Mouse (Mus musculus) spleen, adult 12 weeks (tissue): ENCODE data around the gene Cd81.

ENCODE experiments used
- DNase-seq: peaks from one replicate; pipeline ENCODE4 v3.0.0; 2022; ENCODE audit warnings: low spot score

Cd81 gene

DNA sequence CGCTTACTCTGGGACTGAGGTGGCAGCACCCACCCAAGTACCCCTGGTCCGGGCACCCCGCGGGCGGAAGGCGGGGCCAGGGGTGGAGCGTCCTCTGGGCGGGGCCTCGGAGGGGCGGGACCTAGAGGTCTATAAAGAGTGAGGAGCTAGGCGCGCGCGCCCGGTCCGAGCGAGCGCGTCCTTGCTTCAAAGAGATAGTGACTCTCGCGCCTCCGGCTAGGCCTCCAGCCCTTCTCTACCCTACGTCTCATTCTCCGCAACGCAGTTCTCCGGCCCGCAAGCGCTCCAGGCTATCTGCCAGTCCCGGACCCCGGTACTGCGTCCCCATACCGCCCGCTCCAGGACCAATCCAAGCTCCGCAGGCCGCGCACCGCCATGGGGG is at the start of gene Cd81:
TSS of gene Cd81 (plus strand) at position 114 of the 382 bp plus-strand sequence.
- DNase-seq: peak; percentile 79

DNA sequence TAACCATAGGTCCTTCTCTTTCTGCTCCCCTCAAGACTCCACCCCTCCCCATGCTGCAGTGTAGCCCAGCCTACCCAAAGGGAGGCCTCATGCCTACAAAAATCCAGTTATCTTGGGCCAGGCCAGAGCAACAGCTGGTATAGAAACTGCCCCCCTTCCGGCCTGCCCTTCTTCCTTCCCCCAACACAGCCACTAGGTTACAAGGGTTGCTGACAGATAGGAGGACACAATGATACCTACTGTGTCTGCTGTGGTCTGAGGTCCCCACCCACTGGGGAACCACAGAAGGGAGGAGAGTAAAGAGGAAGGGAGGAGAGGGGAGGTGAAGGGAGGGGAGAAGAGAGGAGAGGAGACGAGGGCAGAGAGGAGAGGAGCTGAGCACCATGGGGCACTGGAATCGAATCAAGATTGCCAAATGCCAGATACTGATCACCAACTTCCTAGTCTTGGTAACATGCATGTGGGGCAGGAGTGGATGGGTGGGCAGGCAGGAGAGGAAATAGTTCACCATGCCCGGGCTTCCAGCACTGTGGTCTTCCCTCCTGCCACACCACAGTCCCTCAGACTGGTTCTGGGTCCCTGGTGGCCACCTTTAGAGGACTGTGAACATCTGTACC is 47.7 kb upstream of the Cd81 start, which contains the start of gene Tspan32:
TSS of gene Tspan32 (plus strand) at position 320 of the 617 bp plus-strand sequence.
- DNase-seq: peak; percentile 56

DNA sequence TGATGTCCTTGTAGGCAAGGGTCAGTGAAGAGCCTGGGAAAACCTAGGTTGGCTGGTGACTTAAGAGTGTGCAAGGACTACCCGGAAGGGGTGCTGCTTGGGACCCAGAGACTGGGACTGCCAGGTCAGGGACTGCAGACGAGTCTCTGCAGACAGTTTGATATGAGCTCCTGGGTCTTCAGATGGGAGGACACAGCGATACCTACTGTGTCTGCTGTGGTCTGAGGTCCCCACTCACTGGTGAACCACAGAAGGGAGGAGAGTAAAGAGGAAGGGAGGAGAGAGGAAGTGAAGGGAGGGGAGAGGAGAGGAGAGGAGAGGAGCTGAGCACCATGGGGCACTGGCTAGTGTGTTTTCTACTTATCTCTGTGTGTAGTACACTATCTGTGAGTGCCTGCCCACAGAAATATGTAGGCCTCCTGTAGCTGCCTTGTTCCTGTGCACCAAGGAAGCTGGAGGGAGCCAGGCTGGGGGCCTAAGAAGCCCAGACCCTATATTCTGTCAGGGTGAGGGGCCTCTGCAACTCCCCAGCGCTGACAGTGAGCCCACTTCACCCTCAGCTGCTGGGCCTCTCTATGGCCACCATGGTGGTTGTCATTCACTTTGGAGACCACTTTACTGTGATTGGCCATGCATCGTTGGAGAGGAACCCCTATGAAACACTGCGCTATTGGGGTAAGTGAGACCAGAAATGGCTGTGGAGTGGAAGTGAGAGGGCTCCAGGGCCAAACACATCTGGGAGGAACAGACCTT is 47.0 kb upstream of the Cd81 start:
- DNase-seq: peak; percentile 51

DNA sequence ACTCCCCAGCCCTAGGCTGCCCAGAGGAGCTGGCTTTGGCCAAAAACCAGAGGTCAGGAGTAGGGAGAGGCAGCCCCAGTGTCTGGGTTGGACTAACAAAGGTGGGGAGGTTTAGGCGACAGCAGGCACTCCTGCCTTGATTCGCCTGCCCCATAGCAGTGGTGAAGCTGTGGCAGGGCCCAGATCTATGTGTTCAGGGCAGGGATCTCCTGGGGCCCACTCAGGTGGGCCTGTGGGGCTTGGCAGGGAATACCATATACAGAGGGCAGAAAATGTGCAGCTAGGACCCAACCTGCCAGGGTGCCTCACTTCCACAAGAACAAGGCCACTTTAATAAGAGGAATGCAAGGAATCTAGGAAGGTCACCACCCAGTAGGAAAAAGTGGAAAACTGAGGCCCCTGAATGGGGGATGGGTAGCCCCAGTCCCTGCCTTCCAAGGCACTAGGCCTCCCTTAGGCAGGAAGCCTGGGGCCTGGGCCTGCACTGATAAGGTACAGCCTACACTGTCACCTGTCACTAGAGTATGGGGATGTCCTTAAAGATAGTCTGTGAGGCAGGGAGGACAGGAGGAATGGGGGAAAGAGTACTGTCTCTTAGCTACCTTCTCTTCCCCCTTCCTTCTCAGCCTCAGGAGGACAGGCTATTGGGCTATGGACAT is 46.3 kb upstream of the Cd81 start:
- DNase-seq: peak; percentile 58

DNA sequence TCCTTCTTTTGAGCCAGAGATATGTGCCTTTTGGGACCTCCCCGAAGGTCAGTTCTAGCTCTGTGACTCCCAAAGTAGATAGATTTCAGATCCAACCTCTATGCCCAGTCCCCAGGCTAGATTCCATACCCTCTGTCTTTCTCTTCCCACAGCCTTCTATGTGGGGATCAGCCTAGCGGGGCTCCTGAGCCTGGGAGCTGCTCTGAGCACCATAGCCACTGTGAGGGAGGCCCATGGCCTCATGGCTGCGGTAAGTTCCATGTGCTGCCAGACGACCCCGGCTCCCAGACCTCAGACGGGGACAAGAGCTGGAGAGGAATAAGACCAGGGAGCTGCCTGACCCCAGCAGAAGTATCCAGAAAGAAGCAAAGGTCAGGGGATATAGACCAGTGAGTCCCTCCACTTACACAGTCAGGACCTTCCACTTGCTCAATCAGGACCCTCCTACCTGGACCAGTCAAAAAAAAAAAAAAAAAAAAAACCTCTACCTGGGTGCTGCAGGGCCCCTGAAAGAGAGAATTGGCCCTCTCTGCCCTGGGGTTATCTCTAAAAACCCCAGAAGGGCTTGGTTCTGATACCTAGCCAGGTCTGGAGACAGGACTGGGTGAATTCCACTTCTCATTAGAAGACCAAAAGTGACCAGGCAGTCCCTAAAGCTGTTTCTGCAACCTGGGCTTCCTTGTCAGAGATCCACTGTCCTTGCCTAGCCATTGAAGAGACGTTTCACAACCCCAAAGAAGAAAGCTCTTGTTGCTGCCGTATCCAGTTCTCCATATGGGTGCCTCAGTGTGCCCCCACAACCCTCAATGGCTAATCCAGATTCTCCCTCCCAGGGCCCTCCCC is 45.6 kb upstream of the Cd81 start:
- DNase-seq: no peak

DNA sequence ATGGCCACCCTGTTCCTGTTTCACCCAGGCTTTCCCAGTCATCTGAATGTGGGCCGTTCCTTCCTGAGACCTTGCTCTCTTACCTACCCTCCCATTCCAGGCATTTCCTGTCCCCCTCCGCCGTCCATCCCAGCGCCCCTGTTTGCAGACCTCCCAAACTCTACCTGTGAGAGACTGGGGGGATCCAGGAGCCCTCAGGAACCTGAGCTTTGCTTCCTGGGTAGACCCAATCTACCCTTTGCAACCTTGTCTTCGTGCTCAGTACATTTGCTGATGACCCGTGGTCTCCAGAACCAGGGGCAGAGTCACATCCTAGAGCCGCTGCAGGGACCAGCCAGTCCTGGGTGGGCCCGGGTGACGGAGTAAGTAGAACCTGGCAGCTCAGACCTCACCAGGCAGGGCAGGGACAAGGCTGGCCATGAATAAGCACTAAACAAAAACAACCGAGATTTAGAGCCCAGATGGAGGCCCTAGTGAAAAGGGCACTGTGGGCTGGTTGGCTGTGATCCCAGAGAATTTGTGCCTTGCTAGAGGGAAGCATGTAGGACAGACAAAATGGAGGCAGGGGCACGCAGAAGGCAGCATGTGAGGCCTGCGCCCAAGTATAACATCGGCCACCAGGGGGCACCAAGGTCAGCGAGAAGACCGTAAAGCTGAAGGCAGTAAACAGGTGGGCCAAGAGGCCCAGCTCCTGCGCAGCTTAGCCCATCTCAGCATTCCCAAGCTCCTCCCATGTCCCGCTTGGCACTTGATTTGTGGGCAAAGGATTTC is 44.8 kb upstream of the Cd81 start:
- peak; percentile 89 for DNase-seq

DNA sequence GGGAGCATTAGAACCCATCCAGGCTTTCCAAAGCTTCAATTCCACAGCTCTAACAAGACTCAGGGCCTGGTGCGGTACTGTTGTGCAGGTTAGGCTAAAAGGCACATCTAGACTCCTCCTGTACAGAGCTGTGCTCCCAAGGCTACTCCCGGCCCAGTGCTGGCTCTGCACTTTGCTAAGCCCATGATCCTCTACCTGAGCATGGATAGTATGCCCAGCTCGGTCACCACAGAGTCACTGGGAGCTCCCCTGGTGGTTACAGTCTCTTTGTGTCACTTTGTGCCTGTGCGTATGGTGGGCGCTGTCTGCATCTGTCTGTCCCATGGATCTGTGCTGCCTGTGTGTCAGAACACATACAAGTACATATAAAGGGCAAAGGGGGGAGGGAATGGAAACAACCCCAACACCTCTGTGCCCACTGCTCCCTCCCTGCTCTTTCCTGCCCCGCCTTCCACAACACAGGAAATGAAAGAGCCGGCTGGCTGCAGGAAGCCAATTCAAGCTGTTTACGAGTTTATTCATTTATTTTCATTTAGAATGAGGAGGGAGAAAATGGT is 44.1 kb upstream of the Cd81 start:
- DNase-seq: peak; percentile 30

DNA sequence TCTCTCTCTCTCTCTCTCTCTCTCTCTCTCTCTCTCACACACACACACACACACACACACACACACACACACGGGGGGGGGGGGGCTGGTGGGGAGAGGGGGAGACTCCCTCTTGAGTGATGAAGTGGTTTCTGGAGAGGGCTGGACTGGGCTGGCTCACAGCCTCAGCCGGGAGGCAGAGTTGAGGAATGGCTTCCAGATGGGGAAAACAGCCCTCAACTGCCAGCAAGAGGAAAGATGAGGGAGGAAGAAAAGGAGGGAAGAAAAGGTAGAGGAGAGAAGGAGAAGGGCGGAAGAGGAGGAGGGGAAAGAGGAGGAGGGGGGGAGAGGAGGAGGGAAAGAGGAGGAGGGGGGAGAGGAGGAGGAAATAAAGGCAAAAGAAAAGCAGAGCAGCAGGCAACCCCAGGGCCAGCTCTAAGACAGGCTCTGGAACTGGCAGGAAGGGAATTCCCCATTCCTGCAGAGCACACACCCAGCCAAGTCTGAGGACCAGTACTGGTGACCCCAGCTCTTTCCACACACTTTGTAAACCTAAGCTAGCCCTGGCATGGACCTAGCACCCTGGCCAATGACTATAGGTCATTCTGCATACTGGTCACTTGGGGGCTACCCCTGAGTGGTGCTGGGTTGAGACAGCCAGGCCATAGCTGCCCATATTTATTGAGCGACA is 43.4 kb upstream of the Cd81 start:
- DNase-seq: no peak

DNA sequence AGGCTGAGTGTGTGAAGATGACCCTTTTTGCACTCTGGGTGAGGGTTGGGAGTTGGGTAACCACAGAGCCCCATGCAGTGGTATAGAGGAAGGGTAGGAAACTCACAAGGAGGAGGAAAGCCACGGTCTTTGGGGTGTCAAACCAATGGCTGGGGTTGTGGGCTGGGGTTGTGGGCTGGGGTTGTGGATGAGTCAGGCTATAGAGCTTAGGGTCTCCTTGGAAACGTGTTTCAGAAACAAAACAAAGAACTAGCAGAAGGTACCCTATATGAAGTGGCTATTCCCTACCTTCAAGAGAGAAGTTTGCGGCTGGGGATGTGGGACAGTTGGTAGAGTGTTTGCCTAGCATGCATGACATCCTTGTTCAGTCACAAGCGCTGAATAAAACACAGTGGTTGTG is 42.5 kb upstream of the Cd81 start:
- DNase-seq: no peak

DNA sequence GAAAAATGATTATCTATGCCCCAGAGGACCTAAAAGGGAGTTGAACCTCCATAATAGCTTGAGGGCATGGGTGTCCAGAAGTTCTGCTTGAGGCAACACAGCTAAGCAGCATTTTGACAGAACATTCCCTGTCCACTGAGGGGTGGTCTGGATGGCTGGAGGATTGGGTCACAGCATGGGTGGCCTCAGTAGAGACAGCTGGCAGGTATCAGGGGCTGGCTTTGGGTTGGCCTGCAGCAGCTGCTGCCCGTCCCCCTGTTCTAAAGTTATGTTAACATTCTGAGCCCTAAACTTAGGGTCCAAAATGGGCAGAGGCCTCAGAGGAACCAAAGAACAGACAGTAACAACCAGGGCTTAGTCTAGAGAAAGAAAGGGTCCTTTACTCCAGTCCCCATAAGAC is 41.3 kb upstream of the Cd81 start:
- DNase-seq: no peak

DNA sequence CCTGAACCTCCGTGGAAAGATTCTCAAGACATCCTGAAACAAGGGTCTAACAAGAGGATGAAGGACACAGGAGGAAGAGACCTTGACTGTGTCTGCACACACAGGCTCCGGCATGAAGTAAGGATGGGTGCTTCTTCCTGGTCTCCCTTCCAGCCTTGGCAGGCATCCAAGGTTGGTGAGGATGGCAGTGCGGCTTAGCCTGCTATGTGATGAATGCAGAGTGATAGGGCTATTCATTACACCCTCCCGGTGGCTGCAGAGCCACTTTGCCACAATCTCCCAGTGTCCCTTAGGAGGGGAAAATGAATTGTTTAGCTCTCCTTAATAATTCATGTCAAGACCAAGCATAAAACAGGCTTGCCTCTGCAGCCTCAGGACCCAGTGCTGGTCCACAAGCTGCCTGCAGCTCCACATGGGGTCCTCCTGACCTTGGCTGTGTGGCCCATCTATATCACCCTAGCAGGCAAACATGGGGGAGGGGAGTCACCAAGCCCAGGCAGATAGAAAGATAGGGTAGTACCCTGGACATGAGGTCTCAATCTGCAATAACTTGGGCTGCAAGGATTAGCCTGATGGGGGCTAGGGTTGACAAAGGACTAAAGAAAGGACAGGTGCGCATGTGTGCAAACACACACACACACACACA is 40.2 kb upstream of the Cd81 start:
- DNase-seq: no peak

DNA sequence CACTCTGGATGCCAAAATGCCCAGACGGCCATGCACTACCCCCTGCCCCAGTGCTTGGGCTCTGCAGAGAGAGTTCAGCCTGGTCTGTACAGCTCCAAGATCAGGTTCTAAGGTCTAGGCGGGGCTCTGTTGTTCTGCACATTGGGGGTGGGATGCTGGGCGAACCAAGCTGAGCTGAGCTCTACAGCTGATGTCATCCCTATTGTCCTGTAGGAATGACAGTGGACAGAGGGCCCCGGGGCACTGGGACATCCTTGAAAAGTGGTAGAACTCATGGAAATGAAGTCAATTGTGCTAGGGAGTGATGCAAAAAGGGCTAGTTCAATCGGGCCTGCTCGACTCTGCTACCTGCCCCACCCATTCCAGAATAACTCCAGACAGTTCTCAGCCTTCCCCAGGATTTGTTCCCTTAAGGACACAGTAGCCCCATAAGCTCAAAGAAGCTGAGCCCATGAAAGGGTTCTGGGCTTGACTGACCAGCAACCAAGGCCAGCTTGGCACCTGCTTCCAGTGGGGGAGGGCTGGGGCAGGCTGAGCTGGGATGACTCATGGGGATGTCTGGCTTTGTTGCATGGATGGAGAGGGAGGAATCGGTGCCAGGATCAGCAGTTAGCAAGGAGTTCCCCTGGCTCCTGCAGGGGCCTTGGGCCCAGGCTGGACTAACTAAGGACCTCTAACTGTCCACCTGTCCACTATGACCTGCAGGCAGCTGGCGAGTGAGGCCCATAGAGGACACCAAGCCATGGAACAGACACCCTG is 38.9 kb upstream of the Cd81 start:
- DNase-seq: no peak

DNA sequence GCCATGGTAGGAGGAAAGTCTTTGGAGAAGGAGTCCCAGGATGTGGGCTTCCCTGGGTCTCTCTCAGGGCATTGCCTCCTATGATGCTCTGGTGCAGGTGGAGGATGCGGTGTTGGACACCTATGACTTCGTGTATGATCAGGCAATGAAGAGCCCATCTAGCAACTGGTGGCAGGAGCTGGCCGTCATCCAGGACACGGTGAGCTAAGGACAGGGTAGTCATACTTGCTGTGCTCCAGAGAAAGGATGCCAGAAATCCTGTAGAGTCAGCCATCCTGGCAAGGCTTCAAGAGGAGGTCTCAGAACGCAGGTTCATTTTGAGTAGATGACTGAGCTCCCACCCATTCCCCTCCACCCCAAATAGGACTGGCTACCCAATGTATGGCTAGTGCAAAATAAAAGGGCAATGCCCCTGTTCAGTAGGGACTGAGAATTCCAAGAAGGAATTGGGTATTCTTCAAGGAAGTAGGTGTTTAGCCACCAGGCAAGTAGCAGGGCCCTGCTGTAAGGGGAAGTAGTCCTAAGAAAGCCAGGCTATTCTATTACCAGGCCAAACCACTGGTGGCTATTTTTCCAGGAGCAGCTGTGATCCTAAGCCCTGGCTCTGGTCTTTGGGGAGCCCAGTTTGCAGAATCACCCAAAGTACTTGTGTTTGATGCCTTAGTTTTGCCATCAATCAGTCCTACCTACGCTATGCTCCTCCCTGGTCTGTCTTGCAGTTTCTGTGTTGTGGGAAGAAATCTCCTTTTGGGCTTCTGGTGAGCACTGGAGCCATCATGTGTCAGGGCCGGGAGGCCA is 37.5 kb upstream of the Cd81 start:
- DNase-seq: no peak

DNA sequence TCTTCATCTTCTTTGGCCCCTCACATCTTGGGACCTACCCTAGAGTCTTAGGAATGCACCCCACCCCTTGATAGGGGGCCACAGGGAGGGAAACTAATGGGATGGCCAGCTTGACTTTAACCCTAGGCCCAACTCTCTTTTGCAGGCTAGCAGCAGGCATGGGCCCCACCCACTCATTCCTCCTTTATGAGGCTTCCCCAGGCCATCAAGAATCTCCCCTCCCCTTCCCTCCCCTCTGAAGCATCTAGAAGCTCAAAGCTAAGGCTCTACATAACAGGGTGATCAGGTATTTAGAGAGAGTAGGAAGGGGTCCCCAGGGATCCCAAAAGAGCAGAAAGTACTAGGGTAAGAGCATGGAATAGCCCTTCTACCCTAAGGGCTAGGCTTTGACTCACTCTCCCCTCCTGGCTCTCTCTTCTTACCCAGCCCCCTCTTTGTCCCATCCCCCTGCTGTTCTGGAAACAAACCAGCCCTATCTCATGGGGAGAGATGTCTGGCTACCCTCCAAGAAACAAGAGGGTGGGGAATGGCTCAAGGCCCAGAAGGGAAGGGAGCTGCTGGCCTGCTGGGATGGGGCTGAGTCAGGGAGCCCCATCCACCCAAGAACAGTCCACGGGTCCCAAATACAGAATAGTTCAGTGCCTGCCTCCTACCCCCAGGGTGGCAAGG is 36.6 kb upstream of the Cd81 start:
- DNase-seq: no peak

DNA sequence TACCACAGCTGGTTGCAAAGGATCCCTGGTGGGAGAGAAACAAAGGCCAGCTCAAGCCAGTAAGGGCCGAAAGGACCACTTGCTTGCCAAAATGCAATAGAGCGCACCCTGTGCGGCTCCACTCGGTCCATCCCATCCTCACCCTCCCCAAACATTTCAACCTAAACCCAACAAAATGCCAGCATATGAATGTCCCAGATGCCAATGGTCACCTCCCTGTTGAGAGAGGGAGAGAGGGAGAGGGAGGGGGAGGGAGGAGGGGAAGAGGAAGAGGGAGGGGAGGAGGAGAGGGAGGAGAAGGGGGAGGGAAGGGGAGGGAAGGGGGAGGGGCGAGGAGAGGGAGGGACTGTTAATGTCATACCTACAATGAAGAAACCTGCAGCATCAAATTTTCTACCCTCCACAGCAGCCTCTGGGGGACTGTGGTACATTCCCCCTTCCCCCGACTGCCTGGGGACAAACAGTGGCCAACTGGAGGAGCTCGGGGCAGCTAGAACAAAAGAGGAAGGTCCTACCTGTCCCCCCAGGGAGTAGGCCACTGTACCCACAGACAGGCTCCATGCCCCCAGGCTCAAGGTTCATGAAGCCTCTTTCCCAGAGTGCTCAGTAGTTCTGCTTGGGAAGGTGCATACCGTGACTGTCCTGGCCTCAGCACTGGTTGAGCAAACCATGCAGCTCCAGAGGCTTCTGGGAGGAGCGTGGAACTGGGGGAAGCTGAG is 36.0 kb upstream of the Cd81 start:
- DNase-seq: no peak

DNA sequence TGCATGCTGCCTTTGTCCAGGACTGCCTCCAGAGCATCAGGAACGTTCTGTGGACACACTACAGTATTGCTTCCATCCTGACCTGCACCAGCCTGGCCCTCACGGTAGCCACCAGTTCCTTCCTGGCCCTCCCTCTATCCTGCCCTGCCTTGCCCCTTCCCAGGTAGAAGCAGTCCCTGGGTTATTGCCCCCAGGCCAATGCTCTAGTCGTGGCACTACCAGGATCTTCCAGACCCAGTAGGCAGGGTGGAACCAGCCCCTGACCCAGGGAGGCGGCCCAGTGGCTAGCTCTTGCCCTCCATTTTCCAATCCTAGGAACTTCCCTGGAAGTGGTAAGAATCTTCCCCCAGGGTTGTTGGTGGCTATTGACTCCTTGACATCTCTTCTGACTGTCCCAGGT is 35.4 kb upstream of the Cd81 start:
- DNase-seq: no peak

DNA sequence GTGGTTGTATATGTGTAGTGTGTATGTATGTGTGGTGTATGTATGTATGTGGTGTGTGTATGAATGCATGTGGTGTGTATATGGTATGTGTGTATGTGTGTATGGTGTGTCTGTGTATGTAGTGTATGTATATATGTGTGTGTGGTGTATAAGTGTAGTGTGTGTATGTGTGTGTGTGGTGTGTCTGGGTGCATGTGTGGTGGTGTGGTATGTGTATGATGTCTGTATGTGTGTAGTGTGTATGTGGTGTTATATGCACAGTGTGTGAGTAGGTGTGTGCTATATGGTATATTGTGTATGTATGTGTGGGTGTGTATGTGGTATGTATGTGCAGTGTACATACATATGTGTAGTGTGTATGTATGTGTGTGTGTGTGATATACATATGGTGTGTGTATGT is 32.5 kb upstream of the Cd81 start:
- DNase-seq: no peak
